Mouse (Mus musculus): ENCODE data around the gene Adipoq. TPM values are rescaled to one million over a fixed set of nuclear protein-coding genes. Genes with fewer than 3 reads are reported as not detected.

Gene Adipoq
- polyA plus RNA-seq, 1 experiment from 2014 or later: not detected

Small RNAs within 50 kb of the gene (microRNA-seq; reads per million reads assigned to microRNA genes)
- 1.6 reads per million for gene Gm49346

Other genes starting within 250 kb of the Adipoq start
- gene Fetub, start 228.2 kb upstream of the Adipoq start, polyA plus RNA-seq (2015; fragmentation: Nextera tagmentation; extraction: Ambion mirVana): 0.49 TPM in 1 of 2 replicates, not detected in the other
- gene Hrg, start 195.5 kb upstream of the Adipoq start, polyA plus RNA-seq (2015; fragmentation: Nextera tagmentation; extraction: Ambion mirVana): 0.07 TPM in 1 of 2 replicates, not detected in the other
- gene Kng2, start 117.1 kb upstream of the Adipoq start, polyA plus RNA-seq (2015; fragmentation: Nextera tagmentation; extraction: Ambion mirVana): 0.66 and 0.76 TPM in 2 replicates
- 5.4 and 15.1 TPM in 2 replicates for gene Kng1, start 88.7 kb upstream of the Adipoq start, polyA plus RNA-seq (2015; fragmentation: Nextera tagmentation; extraction: Ambion mirVana)
- 193 TPM in 2 replicates for gene Eif4a2, start 39.1 kb upstream of the Adipoq start, polyA plus RNA-seq (2015; fragmentation: Nextera tagmentation; extraction: Ambion mirVana)
- gene Rfc4, start 18.8 kb upstream of the Adipoq start, polyA plus RNA-seq (2015; fragmentation: Nextera tagmentation; extraction: Ambion mirVana): 88.3 and 107 TPM in 2 replicates
- gene St6gal1, start 78.2 kb downstream of the Adipoq start, polyA plus RNA-seq (2015; fragmentation: Nextera tagmentation; extraction: Ambion mirVana): 14.3 and 15.1 TPM in 2 replicates

All from intestine, embryonic 16.5 days (tissue).